Mouse (Mus musculus): ENCODE measurements around the gene Rb1. TPM values are rescaled to one million over a fixed set of nuclear protein-coding genes. Genes with fewer than 3 reads are reported as not detected.

The Rb1 gene
- polyA plus RNA-seq, 1 experiment = 2.9 TPM

DNA sequence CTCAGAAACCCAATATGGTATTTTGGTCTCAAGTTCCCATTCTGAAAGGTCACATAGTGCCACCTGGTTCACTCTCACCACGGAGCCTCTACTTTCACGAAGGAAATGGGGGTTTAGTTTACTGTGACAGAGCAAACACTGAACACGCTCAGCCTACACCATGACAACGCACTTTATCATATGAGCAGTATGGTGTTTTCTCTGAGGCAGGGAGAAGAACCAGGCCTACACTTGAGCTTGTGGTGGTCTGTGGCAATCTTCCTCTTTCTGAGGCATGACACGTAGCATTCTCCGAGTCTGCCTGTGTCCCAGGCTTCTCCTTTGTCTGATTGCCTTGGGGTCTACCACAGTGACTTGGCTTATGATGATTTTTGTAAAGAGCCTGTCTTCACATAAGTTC is 149.8 kb downstream of the Rb1 start:
- Histone ChIP-seq H3K27me3 (ENCODE audit: control insufficient read depth, insufficient read depth, low read length) (no peaks in the 10 kb centered on the region), H3K4me1 (ENCODE audit: control insufficient read depth, insufficient read depth, insufficient read length, low read length) (peaks cover 22% of the 10 kb centered on the region), H3K27ac (ENCODE audit: insufficient read depth, low read depth, low read length) (no peak overlapping the region), H3K36me3 (ENCODE audit: control insufficient read depth, insufficient read depth, low read length) (peaks cover 2% of the 10 kb centered on the region; the same call in 1 of the 2 replicates), H3K4me3 (ENCODE audit: low read depth, low read length) (no peak overlapping the region)
- WGBS = 79% methylated on average over 6 of the region's 6 CpGs
- TF ChIP-seq CTCF (IDR thresholded peaks at IDR 0.05; ENCODE audit: extremely low read depth, insufficient read length, insufficient replicate concordance, low read depth, low read length) (no peak), POLR2A (IDR thresholded peaks at IDR 0.05; ENCODE audit: low read depth, low read length) (no peak)

DNA sequence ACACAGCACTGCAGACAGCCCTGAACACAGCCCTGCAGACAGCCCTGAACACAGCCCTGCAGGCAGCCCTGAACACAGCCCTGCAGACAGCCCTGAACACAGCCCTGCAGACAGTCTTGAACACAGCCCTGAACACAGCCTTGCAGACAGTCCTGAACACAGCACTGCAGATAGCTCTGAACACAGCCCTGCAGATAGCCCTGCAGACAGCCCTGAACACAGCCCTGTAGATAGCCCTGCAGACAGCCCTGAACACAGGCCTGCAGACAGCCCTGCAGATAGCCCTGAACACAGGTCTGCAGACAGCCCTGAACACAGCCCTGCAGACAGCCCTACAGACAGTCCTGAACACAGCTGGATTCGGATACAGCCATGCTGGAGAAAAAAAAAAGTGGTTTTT is 150.6 kb downstream of the Rb1 start:
- WGBS = 92% methylated on average over 1 of the region's 1 CpGs

GRCm38 (mm10) chr14:73174091-73174995 is 151.3 kb downstream of the Rb1 start:
- no peaks in the 10 kb centered on the region for H3K27me3 ChIP-seq (ENCODE audit: control insufficient read depth, insufficient read depth, low read length)
- no peak for TF ChIP-seq POLR2A (IDR thresholded peaks at IDR 0.05; ENCODE audit: low read depth, low read length)
- no peak for TF ChIP-seq CTCF (IDR thresholded peaks at IDR 0.05; ENCODE audit: extremely low read depth, insufficient read length, insufficient replicate concordance, low read depth, low read length)
- H3K4me1 ChIP-seq (ENCODE audit: control insufficient read depth, insufficient read depth, insufficient read length, low read length) = peaks cover 19% of the 10 kb centered on the region
- peaks cover 2% of the 10 kb centered on the region; the same call in 1 of the 2 replicates for H3K36me3 ChIP-seq (ENCODE audit: control insufficient read depth, insufficient read depth, low read length)
- no peak overlapping the region for H3K27ac ChIP-seq (ENCODE audit: insufficient read depth, low read depth, low read length)
- H3K4me3 ChIP-seq (ENCODE audit: low read depth, low read length) = no peak overlapping the region
- WGBS = 59% methylated on average over 7 of the region's 7 CpGs

More for the DNA sequence above, 150.6 kb downstream of the Rb1 start:
- peaks cover 2% of the 10 kb centered on the region; the same call in 1 of the 2 replicates for H3K36me3 ChIP-seq (ENCODE audit: control insufficient read depth, insufficient read depth, low read length)
- TF ChIP-seq CTCF (IDR thresholded peaks at IDR 0.05; ENCODE audit: extremely low read depth, insufficient read length, insufficient replicate concordance, low read depth, low read length) (no peak), POLR2A (IDR thresholded peaks at IDR 0.05; ENCODE audit: low read depth, low read length) (no peak)
- H3K27me3 ChIP-seq (ENCODE audit: control insufficient read depth, insufficient read depth, low read length) = no peaks in the 10 kb centered on the region
- H3K4me1 ChIP-seq (ENCODE audit: control insufficient read depth, insufficient read depth, insufficient read length, low read length) = peaks cover 22% of the 10 kb centered on the region
- H3K27ac ChIP-seq (ENCODE audit: insufficient read depth, low read depth, low read length) = no peak overlapping the region
- no peak overlapping the region for H3K4me3 ChIP-seq (ENCODE audit: low read depth, low read length)

DNA sequence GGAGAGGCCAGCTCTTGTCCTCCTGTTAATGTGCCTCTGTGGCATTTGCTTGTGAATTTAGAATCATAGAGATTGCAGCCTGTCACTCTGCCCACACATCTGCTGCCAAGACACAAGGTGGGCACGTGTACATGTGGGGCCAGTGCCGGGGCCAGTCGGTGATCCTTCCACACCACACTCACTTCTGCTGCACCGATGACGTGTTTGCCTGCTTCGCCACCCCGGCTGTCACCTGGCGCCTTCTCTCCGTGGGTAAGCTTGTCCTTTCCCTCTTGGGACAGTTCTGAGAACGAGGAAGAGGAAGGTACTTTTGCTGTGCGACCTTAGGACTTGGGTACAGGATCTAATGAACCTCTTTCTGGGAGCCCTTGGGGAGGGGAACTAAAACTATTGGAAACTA is 152.0 kb downstream of the Rb1 start:
- Histone ChIP-seq H3K27ac (ENCODE audit: insufficient read depth, low read depth, low read length) (peak overlapping the region; percentile 38), H3K4me1 (ENCODE audit: control insufficient read depth, insufficient read depth, insufficient read length, low read length) (peaks cover 19% of the 10 kb centered on the region), H3K36me3 (ENCODE audit: control insufficient read depth, insufficient read depth, low read length) (peaks cover 2% of the 10 kb centered on the region; the same call in 1 of the 2 replicates), H3K4me3 (ENCODE audit: low read depth, low read length) (no peak overlapping the region), H3K27me3 (ENCODE audit: control insufficient read depth, insufficient read depth, low read length) (no peaks in the 10 kb centered on the region)
- no peak for TF ChIP-seq CTCF (IDR thresholded peaks at IDR 0.05; ENCODE audit: extremely low read depth, insufficient read length, insufficient replicate concordance, low read depth, low read length)
- no peak for TF ChIP-seq POLR2A (IDR thresholded peaks at IDR 0.05; ENCODE audit: low read depth, low read length)
- WGBS = 39% methylated on average over 11 of the region's 11 CpGs

DNA sequence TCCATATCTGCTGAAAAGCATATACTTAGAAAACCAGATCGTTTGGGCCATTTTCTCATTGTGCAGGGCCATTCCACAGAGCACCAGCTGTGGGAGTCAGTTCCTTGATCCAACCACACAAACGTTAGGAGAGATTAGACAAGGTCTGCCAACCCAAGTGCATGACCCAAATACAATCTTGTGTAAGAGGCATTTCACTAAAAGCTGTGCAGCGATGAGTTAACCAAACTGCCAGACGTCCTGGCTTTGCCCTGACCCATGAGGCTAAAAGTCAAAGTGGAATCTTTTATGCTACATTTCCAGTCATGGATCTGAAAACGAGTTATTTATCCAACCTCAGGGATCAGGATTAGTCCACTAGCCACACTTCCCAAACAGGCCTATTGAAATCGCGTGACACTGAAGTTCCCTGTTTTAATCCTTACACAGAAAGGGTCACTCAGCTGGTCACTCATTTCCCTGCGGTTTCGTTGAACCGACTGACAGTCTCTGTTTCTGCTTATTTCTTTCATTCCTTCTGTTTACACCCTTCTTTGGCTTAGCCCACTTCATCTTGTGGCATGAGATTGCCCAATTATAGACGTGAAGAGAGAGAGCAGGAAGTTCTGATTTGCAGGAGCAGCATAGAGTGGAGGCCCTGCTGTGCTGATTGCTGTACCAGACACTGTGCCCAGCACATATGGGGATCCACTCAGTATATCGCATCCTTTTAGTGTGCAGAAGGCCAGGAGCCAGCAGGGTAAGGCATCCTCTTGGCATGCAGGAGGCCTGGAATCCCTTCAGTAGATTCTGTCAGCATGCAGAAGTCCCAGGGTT is 153.2 kb downstream of the Rb1 start:
- Histone ChIP-seq H3K36me3 (ENCODE audit: control insufficient read depth, insufficient read depth, low read length) (no peaks in the 10 kb centered on the region), H3K27me3 (ENCODE audit: control insufficient read depth, insufficient read depth, low read length) (no peaks in the 10 kb centered on the region), H3K4me1 (ENCODE audit: control insufficient read depth, insufficient read depth, insufficient read length, low read length) (peaks cover 19% of the 10 kb centered on the region), H3K4me3 (ENCODE audit: low read depth, low read length) (no peak overlapping the region), H3K27ac (ENCODE audit: insufficient read depth, low read depth, low read length) (peak overlapping the region; percentile 47)
- 78% methylated on average over 12 of the region's 12 CpGs for WGBS
- TF ChIP-seq POLR2A (IDR thresholded peaks at IDR 0.05; ENCODE audit: low read depth, low read length) (no peak), CTCF (IDR thresholded peaks at IDR 0.05; ENCODE audit: extremely low read depth, insufficient read length, insufficient replicate concordance, low read depth, low read length) (no peak)

DNA sequence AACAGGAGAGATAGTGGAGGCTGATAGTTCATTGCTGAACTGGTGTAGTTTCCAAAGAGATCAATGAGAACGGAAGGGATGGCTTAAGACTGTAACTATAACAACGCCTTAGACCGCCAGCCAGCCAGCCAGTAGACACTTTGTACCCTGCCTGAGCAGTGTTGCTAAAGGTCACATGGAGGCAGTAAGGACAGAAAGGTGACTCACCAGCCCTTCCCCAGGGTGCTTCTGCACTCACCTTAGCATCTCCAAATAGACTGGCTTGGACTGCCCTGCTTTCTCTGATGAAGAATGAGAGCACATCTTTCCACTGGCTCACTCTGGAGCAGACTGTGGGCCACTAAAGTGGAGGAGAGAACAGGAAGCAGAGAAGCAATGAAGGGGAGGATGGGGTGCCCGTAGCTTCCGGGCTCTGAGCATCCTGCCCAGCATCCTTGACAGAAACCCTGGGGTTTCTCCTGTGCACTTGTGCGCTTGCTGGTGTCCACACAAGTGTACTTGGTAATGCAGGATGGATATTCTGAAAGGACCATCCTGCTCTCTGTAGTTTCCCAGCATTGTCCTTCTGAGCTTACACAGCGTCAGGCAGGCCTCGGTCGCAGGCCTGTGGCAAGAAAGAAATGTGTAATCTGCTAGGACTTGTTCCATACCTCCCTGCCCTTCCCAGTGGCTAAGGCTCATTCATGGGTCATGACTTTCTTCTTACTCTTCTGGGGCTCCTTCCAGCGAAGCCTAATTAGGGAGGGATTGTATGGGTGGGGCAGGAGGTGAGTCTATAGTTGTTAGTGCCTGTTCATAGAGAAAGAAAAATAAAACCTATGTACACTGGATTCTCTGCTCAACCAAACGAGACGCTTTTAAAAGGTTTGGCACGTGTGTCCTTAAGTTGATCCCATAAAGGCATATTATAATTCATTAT is 155.4 kb downstream of the Rb1 start:
- Histone ChIP-seq H3K4me1 (ENCODE audit: control insufficient read depth, insufficient read depth, insufficient read length, low read length) (peaks cover 19% of the 10 kb centered on the region), H3K27me3 (ENCODE audit: control insufficient read depth, insufficient read depth, low read length) (no peaks in the 10 kb centered on the region), H3K27ac (ENCODE audit: insufficient read depth, low read depth, low read length) (no peak overlapping the region), H3K36me3 (ENCODE audit: control insufficient read depth, insufficient read depth, low read length) (peaks cover 10% of the 10 kb centered on the region), H3K4me3 (ENCODE audit: low read depth, low read length) (no peak overlapping the region)
- TF ChIP-seq POLR2A (IDR thresholded peaks at IDR 0.05; ENCODE audit: low read depth, low read length) = no peak
- TF ChIP-seq CTCF (IDR thresholded peaks at IDR 0.05; ENCODE audit: extremely low read depth, insufficient read length, insufficient replicate concordance, low read depth, low read length) = no peak
- 83% methylated on average over 13 of the region's 13 CpGs for WGBS
